Mouse (Mus musculus) left cerebral cortex, adult 9 months (tissue): ENCODE results near the gene Cd3e.
"Not testable (repeated sequence)": the region's sequence is repeated elsewhere in the genome, so short reads cannot be mapped to it uniquely, and the experiment has no call there.

ENCODE experiments used
- DNase-seq, 2 experiments: peaks; one replicate each; pipeline ENCODE4 v3.0.0; 2022; ENCODE audit warnings: low spot score in 2 of 2

Gene Cd3e

GRCm38 (mm10) chr9:44977813-44978212, 31.6 kb downstream of the Cd3e start:
- DNase-seq: no peak

- no peak for DNase-seq
These were observed 40.0 kb downstream of the Cd3e start for GRCm38 (mm10) chr9:44969450-44969849.

GRCm38 (mm10) chr9:44967763-44968162, 41.7 kb downstream of the Cd3e start:
- DNase-seq: not testable (repeated sequence)

DNA sequence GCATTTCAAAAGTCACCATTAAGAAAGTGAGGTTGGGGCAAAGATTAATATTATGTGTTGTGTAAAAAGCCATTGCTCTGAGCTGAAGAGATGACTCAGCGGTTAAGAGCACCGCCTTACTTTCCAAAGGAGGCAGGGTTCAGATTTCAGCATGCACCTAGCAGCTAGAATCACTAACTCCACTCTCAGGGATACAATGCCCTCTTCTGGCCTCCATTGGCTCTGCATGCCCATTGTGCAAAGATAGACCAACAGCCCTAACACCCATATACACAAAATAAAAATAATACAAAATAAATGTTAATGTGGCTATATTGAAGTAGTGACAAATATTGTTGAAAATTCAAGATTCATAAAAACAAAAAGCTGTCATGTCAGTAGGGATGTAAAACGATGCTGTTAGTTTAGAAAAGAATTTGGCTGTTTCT, 42.6 kb downstream of the Cd3e start:
- DNase-seq: peak; percentile 33 to 65

GRCm38 (mm10) chr9:44965833-44966466, 43.5 kb downstream of the Cd3e start:
- DNase-seq: peak in 1 of 2 experiments; percentile 18

GRCm38 (mm10) chr9:44965126-44965832, 44.1 kb downstream of the Cd3e start, which contains the start of gene Ube4a:
Gene Ube4a, minus strand, starts transcription at chr9:44965600.
- DNase-seq: peak; percentile 94 to 99

- DNase-seq: no peak
These were observed 55.0 kb downstream of the Cd3e start for GRCm38 (mm10) chr9:44954432-44954831.
